Mouse (Mus musculus) hindbrain, embryonic 15.5 days (tissue): ENCODE data around the gene Mcf2l. TPM values are rescaled to one million over a fixed set of nuclear protein-coding genes. Genes with fewer than 3 reads are reported as not detected.

Experiments
- ATAC-seq: fragments of 200-750 bp; cut with Nextera tagmentation; 2 replicates; pipeline ENCODE4 v1.8.0; 2017; ENCODE audit warnings: low read depth, moderate number of reproducible peaks, moderate TSS enrichment; ENCODE audit not compliant: low FRiP score
- H3K27ac ChIP-seq: fragments of 300-500 bp; sonication (generic); replicated peaks from 2 replicates; pipeline ENCODE4 v1.5.1; 2015; ENCODE audit warnings: mild to moderate bottlenecking, inconsistent platforms
- H3K27me3 ChIP-seq: fragments of 300-500 bp; sonication (generic); 2 replicates; pipeline ENCODE4 v1.6.1; 2015; ENCODE audit warnings: control low read depth, inconsistent platforms
- H3K36me3 ChIP-seq: fragments of 300-500 bp; sonication (generic); 2 replicates; pipeline ENCODE4 v1.6.1; 2015; ENCODE audit warnings: control low read depth, inconsistent platforms
- H3K4me1 ChIP-seq: fragments of 300-500 bp; sonication (generic); replicated peaks from 2 replicates; pipeline ENCODE4 v1.6.1; 2015; ENCODE audit warnings: control low read depth, inconsistent platforms
- H3K4me2 ChIP-seq: fragments of 300-500 bp; sonication (generic); 2 replicates; pipeline ENCODE4 v1.6.1; 2015; ENCODE audit warnings: moderate library complexity, mild to moderate bottlenecking, inconsistent platforms
- H3K4me3 ChIP-seq: fragments of 300-500 bp; sonication (generic); 2 replicates; pipeline ENCODE4 v1.5.1; 2015; ENCODE audit warnings: mild to moderate bottlenecking, inconsistent platforms
- H3K9ac ChIP-seq: fragments of 300-500 bp; sonication (generic); 2 replicates; pipeline ENCODE4 v1.6.1; 2015; ENCODE audit warnings: inconsistent platforms
- H3K9me3 ChIP-seq: fragments of 300-500 bp; sonication (generic); 2 replicates; pipeline ENCODE4 v1.6.1; 2016; ENCODE audit warnings: control low read depth, inconsistent platforms
- WGBS: fragments of 180-500 bp; shearing (Covaris S2); methylation state at CpG from one replicate; pipeline ENCODE4 v1.1.7; 2015; 5-methylcytosine and 5-hydroxymethylcytosine counted together
- polyA plus RNA-seq: library from polyadenylated mRNA; unstranded; fragments of >200 nt; fragmentation: Nextera tagmentation; extraction: Ambion mirVana; gene quantifications from 2 replicates; pipeline ENCODE4 v1.2.1, GENCODE M21; 2015

Gene Mcf2l
- polyA plus RNA-seq, 1 experiment from 2014 or later: 155 TPM

DNA sequence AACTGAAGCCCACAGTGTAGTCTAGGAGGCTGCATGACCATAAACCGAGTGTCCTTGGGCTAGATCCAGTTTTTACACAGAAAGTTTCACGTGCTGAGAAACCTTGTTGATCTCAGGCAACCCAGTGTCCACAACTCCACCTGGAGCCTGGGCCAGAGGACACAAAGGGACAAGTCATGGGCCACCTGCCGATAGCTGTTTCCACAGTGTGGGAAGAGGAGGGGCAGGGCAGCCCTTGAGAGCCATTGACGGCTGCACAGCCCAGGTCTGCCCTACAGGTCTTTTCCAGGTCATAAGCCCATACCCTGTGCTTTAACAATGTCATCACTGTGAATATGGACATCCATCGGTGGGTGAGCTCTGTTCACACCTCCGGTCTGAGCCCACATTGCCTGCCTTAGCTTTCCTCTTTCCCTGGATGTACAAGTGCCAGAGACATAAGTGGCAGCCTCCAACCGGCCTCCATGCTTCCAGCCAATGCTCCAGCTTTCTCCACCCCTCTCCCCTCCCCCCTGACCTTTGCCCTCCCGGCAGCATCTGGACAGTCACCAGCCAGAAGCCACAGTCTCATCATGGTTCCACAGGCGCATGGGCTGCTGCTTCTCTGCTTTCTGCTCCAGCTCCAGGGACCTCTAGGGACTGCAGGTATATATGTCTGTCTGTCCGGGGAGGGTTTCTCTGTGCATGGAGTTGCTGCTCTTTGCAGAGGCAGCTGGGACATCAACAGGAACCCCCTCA, 152.1 kb downstream of the Mcf2l start, which contains the start of gene F7:
F7 (plus strand) TSS at position 548 of the 738 bp plus-strand sequence.
- H3K27ac ChIP-seq: no peak within 1 kb of the TSS
- WGBS: 69% methylated on average over 10 of the region's 10 CpGs
- ATAC-seq: no peak
- no peak within 1 kb of the TSS for H3K4me2 ChIP-seq
- H3K4me3 ChIP-seq: no peak within 1 kb of the TSS
- no peak within 1 kb of the TSS for H3K9ac ChIP-seq
- peaks cover 6% of the 10 kb centered on the region for H3K36me3 ChIP-seq
- no peaks in the 10 kb centered on the region for H3K9me3 ChIP-seq
- no peaks in the 10 kb centered on the region for H3K4me1 ChIP-seq
- H3K27me3 ChIP-seq: no peaks in the 10 kb centered on the region

GRCm38 (mm10) chr8:13027615-13028014, 154.0 kb downstream of the Mcf2l start:
- Histone ChIP-seq H3K9ac (no peak overlapping the region), H3K27ac (no peak overlapping the region), H3K9me3 (no peaks in the 10 kb centered on the region), H3K4me3 (no peak overlapping the region), H3K27me3 (no peaks in the 10 kb centered on the region), H3K4me2 (no peak overlapping the region), H3K36me3 (no peaks in the 10 kb centered on the region), H3K4me1 (no peaks in the 10 kb centered on the region)
- 86% methylated on average over 5 of the region's 5 CpGs for WGBS
- no peak for ATAC-seq

- Histone ChIP-seq H3K27me3 (no peaks in the 10 kb centered on the region), H3K4me3 (no peak overlapping the region), H3K9me3 (no peaks in the 10 kb centered on the region), H3K9ac (no peak overlapping the region), H3K4me2 (no peak overlapping the region), H3K27ac (no peak overlapping the region), H3K4me1 (no peaks in the 10 kb centered on the region), H3K36me3 (no peaks in the 10 kb centered on the region)
- WGBS: 85% methylated on average over 5 of the region's 5 CpGs
- no peak for ATAC-seq
Measured at GRCm38 (mm10) chr8:13028482-13028881, 154.9 kb downstream of the Mcf2l start.

DNA sequence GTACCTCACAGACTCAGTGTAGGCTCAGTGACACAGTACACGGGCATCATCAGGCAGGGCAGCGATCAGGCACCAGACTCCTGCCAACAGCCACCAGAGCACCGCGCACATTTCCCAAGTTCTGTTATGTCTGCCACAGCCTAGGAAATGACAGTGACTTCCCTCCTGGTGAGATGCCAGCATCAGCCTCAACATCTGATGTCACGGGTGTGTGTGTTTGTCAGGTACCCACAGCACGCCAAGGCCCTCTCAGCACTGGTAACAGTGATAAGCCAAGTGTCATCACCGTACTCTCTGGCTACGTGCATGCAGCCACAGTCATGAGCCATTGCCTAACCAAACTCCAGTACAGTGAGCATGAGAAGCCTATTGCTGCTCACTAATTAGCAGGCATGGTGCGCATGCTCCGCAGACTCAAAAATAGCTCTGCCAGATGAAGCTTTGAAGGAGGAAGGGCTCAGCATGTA, 162.8 kb downstream of the Mcf2l start:
- ATAC-seq: no peak
- Histone ChIP-seq H3K27me3 (no peaks in the 10 kb centered on the region), H3K4me3 (no peak overlapping the region), H3K36me3 (no peaks in the 10 kb centered on the region), H3K9ac (no peak overlapping the region), H3K4me1 (no peaks in the 10 kb centered on the region), H3K9me3 (no peaks in the 10 kb centered on the region), H3K27ac (no peak overlapping the region), H3K4me2 (no peak overlapping the region)
- 89% methylated on average over 10 of the region's 10 CpGs for WGBS

DNA sequence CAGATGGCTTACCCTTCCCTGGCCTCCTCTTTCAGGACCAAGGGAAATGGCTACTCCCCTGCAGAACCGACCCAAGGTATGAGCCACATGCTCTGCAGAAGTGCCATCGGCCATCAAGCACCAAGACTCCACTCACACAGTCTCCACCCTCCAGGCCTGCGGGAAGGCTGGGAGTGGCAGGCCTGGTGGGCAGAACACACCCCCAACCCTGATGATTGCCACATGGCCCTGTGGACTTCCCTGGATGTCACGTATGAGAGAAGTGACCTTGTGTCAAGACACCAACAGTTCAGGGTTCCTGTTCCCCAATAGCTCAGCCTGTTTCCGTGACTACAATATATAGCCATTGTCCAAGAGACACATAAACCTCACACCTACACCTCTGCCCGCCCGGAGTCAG, 163.4 kb downstream of the Mcf2l start, which contains the start of gene F10:
F10 (plus strand) TSS at position 294 of the 400 bp plus-strand sequence.
- Histone ChIP-seq H3K27ac (no peak within 1 kb of the TSS), H3K36me3 (no peaks in the 10 kb centered on the region), H3K4me3 (no peak within 1 kb of the TSS), H3K27me3 (no peaks in the 10 kb centered on the region), H3K4me1 (no peaks in the 10 kb centered on the region), H3K9me3 (no peaks in the 10 kb centered on the region), H3K9ac (no peak within 1 kb of the TSS), H3K4me2 (no peak within 1 kb of the TSS)
- WGBS: 79% methylated on average over 7 of the region's 7 CpGs
- no peak for ATAC-seq

- 43% methylated on average over 5 of the region's 5 CpGs for WGBS
- Histone ChIP-seq H3K27me3 (no peaks in the 10 kb centered on the region), H3K27ac (no peak overlapping the region), H3K9ac (no peak overlapping the region), H3K36me3 (no peaks in the 10 kb centered on the region), H3K4me1 (no peaks in the 10 kb centered on the region), H3K4me2 (no peak overlapping the region), H3K9me3 (no peaks in the 10 kb centered on the region), H3K4me3 (no peak overlapping the region)
- ATAC-seq: no peak
Measured at GRCm38 (mm10) chr8:13037569-13037968, 164.0 kb downstream of the Mcf2l start.

- no peak overlapping the region for H3K9ac ChIP-seq
- 80% methylated on average over 6 of the region's 6 CpGs for WGBS
Measured at GRCm38 (mm10) chr8:13039054-13039453, 165.4 kb downstream of the Mcf2l start.

DNA sequence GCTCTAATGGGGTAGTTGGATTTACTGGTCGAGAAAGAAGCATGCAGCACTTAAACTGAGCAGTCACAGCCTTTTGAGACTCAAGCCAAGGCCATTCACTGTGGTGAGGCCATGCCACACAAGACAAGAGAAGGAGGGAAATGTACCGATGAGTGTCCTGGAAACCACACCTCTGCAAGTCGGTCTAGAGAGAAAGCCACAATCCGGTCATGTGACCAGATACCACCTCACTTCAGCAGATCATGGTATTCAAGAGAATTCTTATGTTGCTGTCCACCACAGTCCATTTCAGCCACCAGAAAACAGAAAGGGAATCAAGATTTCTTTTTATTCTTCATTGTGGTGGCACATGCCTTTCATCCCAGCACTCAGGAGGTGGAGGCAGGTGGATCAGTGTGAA, 167.9 kb downstream of the Mcf2l start:
- Histone ChIP-seq H3K27me3 (no peaks in the 10 kb centered on the region), H3K4me2 (no peak overlapping the region), H3K27ac (no peak overlapping the region), H3K36me3 (no peaks in the 10 kb centered on the region), H3K9ac (no peak overlapping the region), H3K4me3 (no peak overlapping the region), H3K9me3 (no peaks in the 10 kb centered on the region), H3K4me1 (no peaks in the 10 kb centered on the region)
- no peak for ATAC-seq
- WGBS: 85% methylated on average over 4 of the region's 4 CpGs

More at GRCm38 (mm10) chr8:13039054-13039453, 165.4 kb downstream of the Mcf2l start:
- Histone ChIP-seq H3K9me3 (no peaks in the 10 kb centered on the region), H3K4me2 (no peak overlapping the region), H3K4me1 (no peaks in the 10 kb centered on the region), H3K27me3 (no peaks in the 10 kb centered on the region), H3K36me3 (no peaks in the 10 kb centered on the region), H3K27ac (no peak overlapping the region), H3K4me3 (no peak overlapping the region)
- ATAC-seq: no peak

GRCm38 (mm10) chr8:13047652-13048051, 174.0 kb downstream of the Mcf2l start:
- no peak overlapping the region for H3K9ac ChIP-seq
- WGBS: 66% methylated on average over 5 of the region's 5 CpGs
- H3K9me3 ChIP-seq: no peaks in the 10 kb centered on the region
- H3K27ac ChIP-seq: no peak overlapping the region
- H3K4me1 ChIP-seq: no peaks in the 10 kb centered on the region
- no peaks in the 10 kb centered on the region for H3K36me3 ChIP-seq
- no peaks in the 10 kb centered on the region for H3K27me3 ChIP-seq
- no peak overlapping the region for H3K4me2 ChIP-seq
- H3K4me3 ChIP-seq: no peak overlapping the region
- no peak for ATAC-seq

GRCm38 (mm10) chr8:13050550-13050949, 176.9 kb downstream of the Mcf2l start:
- 75% methylated on average over 10 of the region's 10 CpGs for WGBS
- H3K4me2 ChIP-seq: no peak overlapping the region

GRCm38 (mm10) chr8:13057351-13057750, 183.7 kb downstream of the Mcf2l start:
- no peaks in the 10 kb centered on the region for H3K27me3 ChIP-seq
- WGBS: 85% methylated on average over 4 of the region's 4 CpGs

More at GRCm38 (mm10) chr8:13050550-13050949, 176.9 kb downstream of the Mcf2l start:
- Histone ChIP-seq H3K4me3 (no peak overlapping the region), H3K27me3 (no peaks in the 10 kb centered on the region), H3K9ac (no peak overlapping the region), H3K9me3 (no peaks in the 10 kb centered on the region), H3K27ac (no peak overlapping the region), H3K36me3 (no peaks in the 10 kb centered on the region), H3K4me1 (no peaks in the 10 kb centered on the region)
- ATAC-seq: no peak

GRCm38 (mm10) chr8:13060441-13061150, 187.0 kb downstream of the Mcf2l start, which contains the start of gene Proz:
TSS of gene Proz (plus strand) at chr8:13060914.
- WGBS: 80% methylated on average over 17 of the region's 17 CpGs
- Histone ChIP-seq H3K4me3 (no peak within 1 kb of the TSS), H3K9ac (no peak within 1 kb of the TSS), H3K4me1 (no peaks in the 10 kb centered on the region), H3K27me3 (no peaks in the 10 kb centered on the region), H3K36me3 (no peaks in the 10 kb centered on the region), H3K4me2 (no peak within 1 kb of the TSS), H3K27ac (no peak within 1 kb of the TSS), H3K9me3 (no peaks in the 10 kb centered on the region)
- ATAC-seq: no peak

More at GRCm38 (mm10) chr8:13057351-13057750, 183.7 kb downstream of the Mcf2l start:
- no peak for ATAC-seq
- Histone ChIP-seq H3K4me3 (no peak overlapping the region), H3K9ac (no peak overlapping the region), H3K4me2 (no peak overlapping the region), H3K9me3 (no peaks in the 10 kb centered on the region), H3K27ac (no peak overlapping the region), H3K4me1 (no peaks in the 10 kb centered on the region), H3K36me3 (no peaks in the 10 kb centered on the region)
